Mouse (Mus musculus): ENCODE data around the gene Spock1. TPM values are rescaled to one million over a fixed set of nuclear protein-coding genes. Genes with fewer than 3 reads are reported as not detected.

Spock1 gene
- polyA plus RNA-seq, 1 experiment from 2014 or later: 48.1 TPM

- no peak for ATAC-seq
- no peak overlapping the region for H3K27ac ChIP-seq (ENCODE audit: low read length)
- no peaks in the 10 kb centered on the region for H3K9me3 ChIP-seq (ENCODE audit: control insufficient read depth, low read length)
- no peaks in the 10 kb centered on the region for H3K36me3 ChIP-seq (ENCODE audit: control insufficient read depth, insufficient read depth)
- 0 out of 2 replicates have a peak, but pooled peaks cover 3% of the 10 kb centered on the region for H3K4me1 ChIP-seq (replicated peaks; ENCODE audit: control insufficient read depth, insufficient read depth, low read length)
- no peak overlapping the region for H3K4me3 ChIP-seq (replicated peaks; ENCODE audit: low read length)
- no peaks in the 10 kb centered on the region for H3K27me3 ChIP-seq (replicated peaks; ENCODE audit: control insufficient read depth, insufficient read depth, low read length)
- 57% methylated on average over 6 of the region's 6 CpGs for WGBS
- H3K9ac ChIP-seq (replicated peaks; ENCODE audit: low read depth, low read length): no peak overlapping the region
- H3K4me2 ChIP-seq (ENCODE audit: low read length): no peak overlapping the region
These were observed 101.8 kb downstream of the Spock1 start for GRCm38 (mm10) chr13:57806301-57806700.

GRCm38 (mm10) chr13:57798633-57799032 is 109.5 kb downstream of the Spock1 start:
- H3K36me3 ChIP-seq (ENCODE audit: control insufficient read depth, insufficient read depth): no peaks in the 10 kb centered on the region
- no peaks in the 10 kb centered on the region for H3K27me3 ChIP-seq (replicated peaks; ENCODE audit: control insufficient read depth, insufficient read depth, low read length)
- no peaks in the 10 kb centered on the region for H3K9me3 ChIP-seq (ENCODE audit: control insufficient read depth, low read length)
- 96% methylated on average over 2 of the region's 2 CpGs for WGBS
- no peak overlapping the region for H3K4me3 ChIP-seq (replicated peaks; ENCODE audit: low read length)
- no peak overlapping the region for H3K9ac ChIP-seq (replicated peaks; ENCODE audit: low read depth, low read length)
- H3K4me2 ChIP-seq (ENCODE audit: low read length): no peak overlapping the region
- no peaks in the 10 kb centered on the region for H3K4me1 ChIP-seq (replicated peaks; ENCODE audit: control insufficient read depth, insufficient read depth, low read length)
- H3K27ac ChIP-seq (ENCODE audit: low read length): no peak overlapping the region
- no peak for ATAC-seq

GRCm38 (mm10) chr13:57796951-57797692 is 111.0 kb downstream of the Spock1 start:
- H3K4me2 ChIP-seq (ENCODE audit: low read length): no peak overlapping the region
- no peaks in the 10 kb centered on the region for H3K27me3 ChIP-seq (replicated peaks; ENCODE audit: control insufficient read depth, insufficient read depth, low read length)
- no peak overlapping the region for H3K9ac ChIP-seq (replicated peaks; ENCODE audit: low read depth, low read length)
- no peaks in the 10 kb centered on the region for H3K9me3 ChIP-seq (ENCODE audit: control insufficient read depth, low read length)
- no peak overlapping the region for H3K27ac ChIP-seq (ENCODE audit: low read length)
- ATAC-seq: no peak
- H3K4me3 ChIP-seq (replicated peaks; ENCODE audit: low read length): no peak overlapping the region
- 77% methylated on average over 10 of the region's 10 CpGs for WGBS
- H3K36me3 ChIP-seq (ENCODE audit: control insufficient read depth, insufficient read depth): no peaks in the 10 kb centered on the region
- no peaks in the 10 kb centered on the region for H3K4me1 ChIP-seq (replicated peaks; ENCODE audit: control insufficient read depth, insufficient read depth, low read length)

GRCm38 (mm10) chr13:57793643-57794240 is 114.4 kb downstream of the Spock1 start:
- H3K27me3 ChIP-seq (replicated peaks; ENCODE audit: control insufficient read depth, insufficient read depth, low read length): no peaks in the 10 kb centered on the region
- WGBS: 79% methylated on average over 12 of the region's 12 CpGs
- no peak overlapping the region for H3K9ac ChIP-seq (replicated peaks; ENCODE audit: low read depth, low read length)
- H3K27ac ChIP-seq (ENCODE audit: low read length): no peak overlapping the region
- H3K9me3 ChIP-seq (ENCODE audit: control insufficient read depth, low read length): no peaks in the 10 kb centered on the region
- H3K36me3 ChIP-seq (ENCODE audit: control insufficient read depth, insufficient read depth): no peaks in the 10 kb centered on the region
- no peak overlapping the region for H3K4me3 ChIP-seq (replicated peaks; ENCODE audit: low read length)
- no peak overlapping the region for H3K4me2 ChIP-seq (ENCODE audit: low read length)
- H3K4me1 ChIP-seq (replicated peaks; ENCODE audit: control insufficient read depth, insufficient read depth, low read length): peaks cover 9% of the 10 kb centered on the region; the same call in 1 of the 2 replicates
- ATAC-seq: no peak

- no peak for ATAC-seq
- 0 out of 2 replicates have a peak, but pooled peaks cover 2% of the 10 kb centered on the region for H3K9me3 ChIP-seq (ENCODE audit: control insufficient read depth, low read length)
- H3K4me1 ChIP-seq (replicated peaks; ENCODE audit: control insufficient read depth, insufficient read depth, low read length): peaks cover 9% of the 10 kb centered on the region; the same call in 1 of the 2 replicates
- no peaks in the 10 kb centered on the region for H3K27me3 ChIP-seq (replicated peaks; ENCODE audit: control insufficient read depth, insufficient read depth, low read length)
- H3K36me3 ChIP-seq (ENCODE audit: control insufficient read depth, insufficient read depth): no peaks in the 10 kb centered on the region
- no peak overlapping the region for H3K4me3 ChIP-seq (replicated peaks; ENCODE audit: low read length)
- H3K4me2 ChIP-seq (ENCODE audit: low read length): no peak overlapping the region
- no peak overlapping the region for H3K27ac ChIP-seq (ENCODE audit: low read length)
- H3K9ac ChIP-seq (replicated peaks; ENCODE audit: low read depth, low read length): no peak overlapping the region
- 15% methylated on average over 5 of the region's 5 CpGs for WGBS
These were observed 118.3 kb downstream of the Spock1 start for GRCm38 (mm10) chr13:57789796-57790195.

GRCm38 (mm10) chr13:57788299-57788698 is 119.8 kb downstream of the Spock1 start:
- no peaks in the 10 kb centered on the region for H3K27me3 ChIP-seq (replicated peaks; ENCODE audit: control insufficient read depth, insufficient read depth, low read length)
- H3K9ac ChIP-seq (replicated peaks; ENCODE audit: low read depth, low read length): no peak overlapping the region
- WGBS: 97% methylated on average over 4 of the region's 4 CpGs
- H3K4me1 ChIP-seq (replicated peaks; ENCODE audit: control insufficient read depth, insufficient read depth, low read length): peaks cover 9% of the 10 kb centered on the region; the same call in 1 of the 2 replicates
- H3K27ac ChIP-seq (ENCODE audit: low read length): no peak overlapping the region
- H3K4me2 ChIP-seq (ENCODE audit: low read length): no peak overlapping the region
- ATAC-seq: no peak
- no peaks in the 10 kb centered on the region for H3K36me3 ChIP-seq (ENCODE audit: control insufficient read depth, insufficient read depth)
- H3K4me3 ChIP-seq (replicated peaks; ENCODE audit: low read length): no peak overlapping the region
- H3K9me3 ChIP-seq (ENCODE audit: control insufficient read depth, low read length): 0 out of 2 replicates have a peak, but pooled peaks cover 2% of the 10 kb centered on the region

- no peak for ATAC-seq
These were observed 121.9 kb downstream of the Spock1 start for GRCm38 (mm10) chr13:57786278-57786677.

GRCm38 (mm10) chr13:57782975-57783374 is 125.2 kb downstream of the Spock1 start:
- Histone ChIP-seq H3K36me3 (ENCODE audit: control insufficient read depth, insufficient read depth) (no peaks in the 10 kb centered on the region), H3K4me3 (replicated peaks; ENCODE audit: low read length) (no peak overlapping the region), H3K9me3 (ENCODE audit: control insufficient read depth, low read length) (no peaks in the 10 kb centered on the region), H3K27me3 (replicated peaks; ENCODE audit: control insufficient read depth, insufficient read depth, low read length) (no peaks in the 10 kb centered on the region), H3K4me1 (replicated peaks; ENCODE audit: control insufficient read depth, insufficient read depth, low read length) (peaks cover 4% of the 10 kb centered on the region), H3K4me2 (ENCODE audit: low read length) (no peak overlapping the region), H3K27ac (ENCODE audit: low read length) (no peak overlapping the region), H3K9ac (replicated peaks; ENCODE audit: low read depth, low read length) (no peak overlapping the region)
- 70% methylated on average over 12 of the region's 12 CpGs for WGBS
- no peak for ATAC-seq

More at GRCm38 (mm10) chr13:57786278-57786677, 121.9 kb downstream of the Spock1 start:
- H3K9me3 ChIP-seq (ENCODE audit: control insufficient read depth, low read length): 0 out of 2 replicates have a peak, but pooled peaks cover 2% of the 10 kb centered on the region
- no peak overlapping the region for H3K9ac ChIP-seq (replicated peaks; ENCODE audit: low read depth, low read length)
- peaks cover 13% of the 10 kb centered on the region for H3K4me1 ChIP-seq (replicated peaks; ENCODE audit: control insufficient read depth, insufficient read depth, low read length)
- no peaks in the 10 kb centered on the region for H3K36me3 ChIP-seq (ENCODE audit: control insufficient read depth, insufficient read depth)
- no peak overlapping the region for H3K27ac ChIP-seq (ENCODE audit: low read length)
- H3K4me2 ChIP-seq (ENCODE audit: low read length): no peak overlapping the region
- H3K4me3 ChIP-seq (replicated peaks; ENCODE audit: low read length): no peak overlapping the region
- H3K27me3 ChIP-seq (replicated peaks; ENCODE audit: control insufficient read depth, insufficient read depth, low read length): no peaks in the 10 kb centered on the region
- 67% methylated on average over 8 of the region's 8 CpGs for WGBS

GRCm38 (mm10) chr13:57782107-57782561 is 126.0 kb downstream of the Spock1 start:
- ATAC-seq: no peak
- H3K27me3 ChIP-seq (replicated peaks; ENCODE audit: control insufficient read depth, insufficient read depth, low read length): no peaks in the 10 kb centered on the region
- H3K4me1 ChIP-seq (replicated peaks; ENCODE audit: control insufficient read depth, insufficient read depth, low read length): peaks cover 4% of the 10 kb centered on the region
- no peak overlapping the region for H3K4me2 ChIP-seq (ENCODE audit: low read length)
- H3K9ac ChIP-seq (replicated peaks; ENCODE audit: low read depth, low read length): no peak overlapping the region
- H3K36me3 ChIP-seq (ENCODE audit: control insufficient read depth, insufficient read depth): no peaks in the 10 kb centered on the region
- no peaks in the 10 kb centered on the region for H3K9me3 ChIP-seq (ENCODE audit: control insufficient read depth, low read length)
- WGBS: 67% methylated on average over 6 of the region's 6 CpGs
- H3K4me3 ChIP-seq (replicated peaks; ENCODE audit: low read length): no peak overlapping the region
- no peak overlapping the region for H3K27ac ChIP-seq (ENCODE audit: low read length)
